Mouse (Mus musculus): ENCODE results near the gene Aagab. TPM values are rescaled to one million over a fixed set of nuclear protein-coding genes. Genes with fewer than 3 reads are reported as not detected.

Aagab gene
- total RNA-seq, 4 experiments from 2014 or later: 41.2 to 50.7 (median 46.4) TPM

- DNase-seq (ENCODE audit: low spot score in 2 of 2): no peak
These were observed 1.4 kb downstream of the Aagab start for GRCm38 (mm10) chr9:63603849-63604248.

- DNase-seq (ENCODE audit: low spot score in 2 of 2): no peak
These were observed 4.1 kb downstream of the Aagab start for GRCm38 (mm10) chr9:63606594-63606993.

DNA sequence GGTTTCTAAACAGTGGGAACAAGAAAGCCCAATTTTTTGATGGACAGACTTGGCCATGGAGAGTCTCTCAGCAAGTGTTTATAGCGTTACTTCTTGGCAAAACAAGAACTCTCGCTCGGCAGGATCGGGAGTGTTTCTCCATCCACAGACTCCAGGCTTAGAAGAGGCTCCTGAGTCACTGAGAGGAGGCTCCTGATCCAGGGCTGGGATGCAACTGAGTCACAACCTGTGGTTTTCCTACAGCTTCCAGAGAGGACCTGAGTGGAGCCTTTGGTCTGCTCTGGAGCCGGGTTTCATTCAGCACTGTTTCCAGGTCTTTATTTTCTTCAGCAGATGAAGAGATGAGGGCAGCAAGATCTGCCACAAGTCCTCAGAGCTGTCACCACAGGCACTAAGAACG lies 5.5 kb downstream of the Aagab start:
- DNase-seq (ENCODE audit: low spot score in 2 of 2): no peak

DNA sequence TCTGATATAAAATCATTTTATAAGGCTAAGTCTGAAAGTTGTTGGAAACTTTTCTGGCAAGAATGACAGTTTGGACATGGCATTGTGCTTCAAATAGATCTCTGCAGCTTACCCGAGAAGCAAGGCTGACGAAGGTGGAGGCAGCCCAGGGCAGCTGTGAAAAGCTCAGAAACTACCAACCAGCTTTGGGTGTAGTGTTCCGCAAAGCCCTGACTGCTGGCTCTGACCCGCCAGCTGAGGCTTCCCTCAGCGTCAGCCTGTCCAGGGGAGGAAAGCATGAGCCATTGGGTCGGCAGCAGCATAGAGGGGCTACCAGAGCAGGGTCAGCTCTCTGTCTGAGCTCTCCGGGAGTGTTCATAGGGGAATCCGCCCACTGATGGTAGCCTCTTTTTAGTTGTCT lies 6.8 kb downstream of the Aagab start:
- DNase-seq (ENCODE audit: low spot score in 2 of 2): no peak

DNA sequence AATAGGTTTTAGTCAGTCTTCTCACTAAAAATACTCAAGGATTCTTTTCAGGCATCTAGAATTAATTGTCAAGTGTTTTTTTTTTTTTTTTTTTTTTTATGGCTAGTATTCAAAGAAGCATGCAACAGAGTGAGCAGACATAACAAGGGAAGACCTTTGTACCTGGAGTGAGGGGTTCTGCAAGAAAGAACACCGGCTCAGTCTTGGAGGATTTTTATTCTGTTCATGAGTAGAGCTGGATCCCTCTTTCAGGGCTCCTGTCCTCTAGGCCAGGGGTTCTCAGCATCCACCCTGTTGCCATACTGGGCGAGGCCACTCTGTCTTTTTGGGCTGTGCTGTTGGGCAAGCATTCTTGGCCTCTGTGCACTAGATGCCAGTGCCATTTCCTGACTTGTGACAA lies 7.3 kb downstream of the Aagab start:
- no peak for DNase-seq (ENCODE audit: low spot score in 2 of 2)

GRCm38 (mm10) chr9:63610231-63610630 lies 7.8 kb downstream of the Aagab start:
- DNase-seq (ENCODE audit: low spot score in 2 of 2): no peak

- DNase-seq (ENCODE audit: low spot score in 2 of 2): no peak
These were observed 8.4 kb downstream of the Aagab start for GRCm38 (mm10) chr9:63610841-63611366.

DNA sequence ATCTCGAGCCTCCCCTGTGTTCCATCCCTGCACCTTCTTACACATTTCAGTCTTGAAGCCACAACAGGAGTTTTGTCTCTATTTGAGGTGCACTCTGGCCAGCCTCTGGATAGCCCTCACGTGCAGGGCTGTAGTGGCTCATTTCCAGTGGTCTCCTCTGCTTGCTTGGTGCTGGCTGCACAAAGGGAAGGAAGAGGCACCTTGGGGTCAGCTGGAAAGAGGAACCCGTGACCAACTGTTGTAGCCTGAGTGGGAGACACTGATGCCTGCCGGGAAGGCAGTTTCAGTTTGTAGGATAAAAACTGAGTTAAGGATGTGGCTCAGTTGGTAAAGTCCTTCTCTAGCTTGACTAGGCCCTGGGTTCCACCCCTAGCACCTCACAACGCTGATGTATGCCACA lies 9.5 kb downstream of the Aagab start:
- no peak for DNase-seq (ENCODE audit: low spot score in 2 of 2)

DNA sequence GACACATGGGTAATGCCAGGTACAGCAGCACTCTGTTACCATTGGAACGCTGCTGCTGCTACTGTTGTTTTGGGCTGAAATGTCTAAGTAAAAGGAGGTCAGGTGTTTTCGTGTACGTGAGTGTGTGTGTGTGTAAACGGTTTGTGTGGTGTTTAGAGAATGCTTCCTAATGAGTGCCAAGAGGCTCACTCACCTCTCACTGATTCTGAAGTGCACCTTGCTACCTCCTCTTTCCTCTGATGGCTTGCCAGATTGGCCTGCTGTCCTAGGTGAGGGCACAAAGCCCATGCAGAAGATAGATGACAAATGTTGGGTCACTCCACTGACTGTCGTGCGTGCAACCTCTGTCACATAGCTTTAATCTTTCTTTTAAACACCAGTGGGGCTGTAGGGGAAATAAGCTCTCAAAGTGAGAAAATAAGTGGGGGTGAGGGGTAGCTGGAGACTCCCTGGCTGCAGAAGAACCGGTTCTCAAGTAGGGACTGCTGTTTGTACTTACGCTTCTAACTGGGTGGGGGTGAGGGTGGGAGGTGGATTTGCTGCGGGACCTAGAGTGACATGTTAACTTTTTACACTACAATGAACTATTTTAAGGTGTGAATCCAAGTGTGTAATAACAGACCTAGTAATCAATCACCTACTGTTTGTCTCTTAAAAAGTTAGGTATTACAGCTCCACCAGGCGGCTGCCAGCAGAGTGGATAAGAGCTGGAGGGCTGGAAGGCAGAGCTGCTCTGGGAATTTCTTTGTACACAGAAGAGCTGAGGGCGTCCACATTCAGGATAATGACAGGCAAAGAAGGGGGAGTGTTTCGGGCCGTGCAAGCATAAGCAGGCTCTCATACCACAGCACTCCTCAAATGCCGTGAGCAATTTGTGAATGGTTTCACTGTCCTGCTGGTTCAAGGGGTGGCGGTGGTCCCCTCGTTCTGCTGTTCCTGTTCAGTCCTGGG lies 10.4 kb downstream of the Aagab start:
- no peak for DNase-seq (ENCODE audit: low spot score in 2 of 2)

DNA sequence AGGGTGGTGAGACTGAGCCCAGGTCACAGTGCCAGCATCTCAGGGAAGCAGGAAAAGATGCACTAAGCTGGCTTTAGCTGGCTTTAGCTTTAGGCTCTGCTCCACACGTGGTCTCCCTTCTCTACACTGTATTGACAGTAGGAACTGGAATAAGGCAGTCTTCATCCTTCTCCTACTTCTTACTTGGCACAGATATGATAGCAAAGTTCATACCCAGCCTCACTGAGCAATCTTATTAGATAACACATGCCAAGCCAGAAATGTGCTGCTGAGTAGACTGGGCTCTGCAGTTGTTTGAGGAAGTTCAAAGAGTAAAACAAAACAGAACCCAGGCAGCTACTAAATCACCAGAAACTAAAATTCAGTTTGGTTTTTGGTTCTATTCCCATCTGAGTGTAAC lies 11.1 kb downstream of the Aagab start:
- no peak for DNase-seq (ENCODE audit: low spot score in 2 of 2)

DNA sequence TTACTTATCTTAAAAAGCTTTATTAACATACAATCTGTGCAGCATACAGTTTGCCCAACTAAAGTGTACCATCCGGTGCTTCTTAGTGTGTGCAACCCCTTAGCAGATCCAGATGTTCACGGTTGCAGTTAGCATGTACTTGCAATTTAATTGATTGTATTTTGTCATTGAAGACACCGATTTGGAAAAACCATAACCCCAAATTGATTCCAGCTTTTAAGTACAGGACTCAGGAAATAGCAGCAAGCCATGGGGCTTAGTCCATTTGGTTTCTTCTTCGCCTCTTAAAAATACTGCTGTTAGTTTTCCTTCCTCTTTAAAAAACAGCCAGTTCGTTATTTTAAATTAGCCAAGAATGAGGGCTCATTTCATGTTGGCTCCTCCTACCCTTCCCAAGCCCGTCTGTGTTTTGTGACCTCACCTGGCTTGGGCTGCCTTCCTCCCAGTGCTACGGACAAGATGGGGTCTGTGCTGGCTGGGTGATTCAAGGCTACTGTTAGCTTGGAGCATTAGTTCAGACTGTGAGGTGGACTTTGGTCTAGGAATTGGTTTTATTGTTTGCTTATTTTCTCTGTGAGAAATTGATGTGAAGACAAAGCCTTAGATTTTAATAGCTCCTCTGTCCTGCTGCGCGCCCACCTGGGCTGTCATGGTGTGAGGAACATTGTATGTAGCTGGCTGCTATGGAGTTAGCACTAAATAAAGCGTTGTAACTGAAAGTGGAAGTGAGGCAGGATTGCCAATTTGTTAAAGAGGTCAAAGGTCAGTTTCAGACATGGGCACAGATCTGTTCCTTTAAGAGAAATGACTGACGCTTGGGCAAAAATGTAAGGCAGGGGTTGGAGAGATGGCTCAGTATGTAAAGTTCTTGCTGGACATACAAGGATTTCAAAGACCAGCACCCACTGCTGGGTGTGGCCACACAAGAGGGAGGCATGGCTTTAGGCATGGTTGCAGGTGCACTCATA lies 11.8 kb downstream of the Aagab start:
- no peak for DNase-seq (ENCODE audit: low spot score in 2 of 2)

DNA sequence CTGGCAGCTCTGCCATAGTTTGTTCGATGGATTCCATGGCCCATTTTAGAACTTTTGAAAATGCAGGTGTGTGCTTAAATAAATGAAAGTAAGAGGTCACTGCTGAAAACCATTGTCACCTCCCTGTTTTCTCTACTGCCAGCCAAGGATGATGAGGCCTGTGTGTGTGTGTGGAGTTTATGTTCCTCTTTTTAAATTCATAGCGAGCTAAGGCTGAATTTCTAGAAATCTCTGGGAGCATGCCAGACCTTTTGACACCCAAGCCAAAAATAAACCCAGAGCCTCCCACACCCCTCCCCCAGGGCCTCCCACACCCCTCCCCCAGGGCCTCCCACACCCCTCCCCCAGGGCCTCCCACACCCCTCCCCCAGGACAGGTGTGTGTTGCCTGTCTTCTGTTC lies 15.5 kb downstream of the Aagab start:
- DNase-seq (ENCODE audit: low spot score in 2 of 2): no peak

DNA sequence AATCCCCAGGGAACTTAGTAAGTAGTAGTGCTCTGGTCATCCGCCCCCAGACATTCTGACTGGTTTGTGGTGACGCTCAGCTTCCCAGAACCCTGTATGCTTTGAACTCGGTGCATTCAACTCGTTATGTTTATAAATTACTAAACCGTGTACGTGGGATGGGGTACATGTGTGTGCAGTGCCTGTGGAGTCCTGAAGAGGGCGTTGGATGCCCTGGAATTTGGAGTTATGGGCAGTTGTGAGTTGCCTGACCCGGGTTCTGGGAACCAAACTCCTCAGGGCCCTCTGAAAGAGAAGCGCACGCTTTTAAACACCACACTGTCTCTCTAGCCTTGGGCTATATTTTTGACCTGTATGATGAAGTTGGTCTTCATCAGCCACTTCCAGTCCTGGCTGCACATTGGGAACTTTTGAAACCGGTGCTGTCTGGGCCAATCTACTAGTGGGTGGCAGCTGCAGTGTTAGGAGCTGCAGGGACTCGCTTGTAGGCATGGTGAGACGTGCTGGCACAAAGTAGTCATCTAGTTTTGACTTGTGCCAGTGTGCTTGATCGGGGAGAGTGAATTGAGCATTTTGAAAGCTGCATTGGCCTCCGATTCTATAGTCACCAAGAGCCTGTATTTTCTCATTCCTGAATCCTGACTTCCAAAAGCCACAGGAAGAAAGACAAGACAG lies 21.6 kb downstream of the Aagab start:
- DNase-seq (ENCODE audit: low spot score in 2 of 2): no peak

- no peak for DNase-seq (ENCODE audit: low spot score in 2 of 2)
These were observed 22.8 kb downstream of the Aagab start for GRCm38 (mm10) chr9:63625090-63625756.

- no peak for DNase-seq (ENCODE audit: low spot score in 2 of 2)
These were observed 29.6 kb downstream of the Aagab start for GRCm38 (mm10) chr9:63632045-63632444.

DNA sequence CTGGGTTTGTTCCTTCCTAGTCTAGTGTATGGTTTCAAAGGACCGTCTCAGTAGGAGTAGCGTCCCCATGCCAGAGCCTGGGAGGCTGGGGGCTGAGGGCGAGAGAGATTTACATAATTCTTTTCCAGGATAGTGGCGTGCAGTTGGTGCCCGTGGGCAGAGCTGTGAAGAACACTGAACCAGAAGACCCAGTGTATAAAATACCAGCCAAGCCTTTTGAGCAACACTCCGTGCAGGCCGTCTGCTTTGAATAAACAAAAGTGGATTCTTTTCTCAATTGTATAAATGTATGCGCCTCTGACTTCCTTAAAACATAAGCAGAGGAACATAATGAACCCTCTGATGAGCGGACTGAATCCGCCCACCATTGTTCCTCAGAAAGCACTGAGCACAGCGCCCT lies 30.5 kb downstream of the Aagab start:
- peak in 1 of 2 experiments; percentile 81 for DNase-seq (ENCODE audit: low spot score in 2 of 2)

GRCm38 (mm10) chr9:63633334-63633733 lies 30.9 kb downstream of the Aagab start:
- no peak for DNase-seq (ENCODE audit: low spot score in 2 of 2)

DNA sequence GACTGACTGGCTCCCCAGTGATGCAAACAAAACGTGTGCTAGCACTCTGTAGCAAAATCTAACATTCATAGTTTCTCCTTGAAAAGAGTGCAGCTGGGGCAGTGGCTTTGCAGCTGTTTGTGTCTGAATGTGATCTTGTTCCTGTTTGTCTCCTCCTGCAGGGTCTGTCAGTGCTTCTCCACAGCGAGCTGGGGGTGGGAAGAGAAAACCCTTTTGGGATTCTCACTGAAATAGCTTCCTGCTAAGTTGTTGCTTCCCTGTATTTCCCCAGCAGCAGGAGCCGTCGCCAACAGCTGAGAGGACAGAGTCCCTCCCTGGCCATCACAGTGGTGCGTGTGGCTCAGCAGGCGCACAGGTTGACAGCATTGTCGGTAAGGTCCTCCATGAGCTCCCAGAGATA lies 33.7 kb downstream of the Aagab start:
- DNase-seq (ENCODE audit: low spot score in 2 of 2): no peak

- no peak for DNase-seq (ENCODE audit: low spot score in 2 of 2)
These were observed 39.7 kb downstream of the Aagab start for GRCm38 (mm10) chr9:63641983-63642646.

DNA sequence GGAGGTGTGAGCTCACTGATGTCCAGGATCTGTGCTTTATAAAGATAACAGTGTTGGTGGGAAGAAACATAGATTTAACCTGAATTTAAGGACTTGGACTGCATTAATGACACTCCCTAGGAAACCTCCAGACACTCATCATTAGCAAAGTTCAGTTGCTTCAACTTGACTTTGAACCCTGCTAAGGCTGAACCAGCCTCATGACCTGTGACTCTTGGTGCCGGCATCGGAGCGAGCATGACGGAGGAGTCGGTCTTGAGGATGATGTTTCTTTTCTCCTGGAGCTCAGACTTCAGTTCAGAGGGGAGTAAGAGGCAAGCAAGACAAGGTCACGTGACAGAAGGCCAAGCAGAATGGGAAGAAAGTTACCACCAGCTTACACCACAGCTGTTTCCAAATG lies 41.6 kb downstream of the Aagab start:
- no peak for DNase-seq (ENCODE audit: low spot score in 2 of 2)
